In genomic region chr6:13609353-13610140, GRCm38 (mm10) we compare ENCODE assay signal across 19 mouse cellular contexts. TPM values are rescaled to one million over a fixed set of nuclear protein-coding genes. Genes with fewer than 3 reads are reported as not detected.
DNase-seq lines count a peak whose midpoint lies in the region; ATAC-seq lines count a peak whose summit lies in the region.
"Had no signal": no experiment of that assay in that cellular context is flagged by ENCODE, and none has a peak within 500 bp of the region (broad histone marks: within the 10 kb centered on the region; RNA-seq: fewer than 3 reads in every experiment).

No protein-coding gene starts in this region.

- H3K27me3 ChIP-seq in heart, embryonic 10.5 days (ENCODE audit: insufficient read depth, poor library complexity, severe bottlenecking), result no peaks in the 10 kb centered on the region
- no peaks in the 10 kb centered on the region for H3K27me3 ChIP-seq in embryonic facial prominence, embryonic 10.5 days (replicated peaks; ENCODE audit: low read depth, poor library complexity, severe bottlenecking)
- H3K27me3 ChIP-seq: hindbrain, embryonic 13.5 days; intestine, embryonic 15.5 days; lung, embryonic 15.5 days had no signal

- H3K4me3 ChIP-seq in heart, embryonic 10.5 days, result no peak overlapping the region
- H3K4me3 ChIP-seq in embryonic facial prominence, embryonic 10.5 days, result no peak overlapping the region
- H3K4me3 ChIP-seq: heart, adult 2 months; intestine, embryonic 15.5 days; layer of hippocampus, adult 2 months; limb, embryonic 10.5 days; lung, embryonic 15.5 days had no signal

- no peaks in the 10 kb centered on the region for H3K9me3 ChIP-seq in heart, embryonic 10.5 days
- no peaks in the 10 kb centered on the region for H3K9me3 ChIP-seq in embryonic facial prominence, embryonic 10.5 days
- H3K9me3 ChIP-seq: hindbrain, embryonic 13.5 days; intestine, embryonic 15.5 days; limb, embryonic 10.5 days; lung, embryonic 15.5 days had no signal

- peak; percentile 37; the same call in 1 of the 2 replicates for ATAC-seq in neutrophil, adult 5-6 weeks (ENCODE audit: extremely low read depth, insufficient number of reproducible peaks, low FRiP score, poor library complexity, severe bottlenecking)
- ATAC-seq: forebrain, postnatal 0 days; intestine, embryonic 15.5 days had no signal

- no peaks in the 10 kb centered on the region for H3K36me3 ChIP-seq in heart, embryonic 10.5 days
- H3K36me3 ChIP-seq in embryonic facial prominence, embryonic 10.5 days (replicated peaks), result no peaks in the 10 kb centered on the region
- H3K36me3 ChIP-seq: hindbrain, embryonic 13.5 days; intestine, embryonic 15.5 days; lung, embryonic 15.5 days had no signal

- peak; percentile 33 for DNase-seq in kidney, adult 11 months
- DNase-seq in kidney, postnatal 14 days, result no peak
- DNase-seq in retina, embryonic 14.5 days (ENCODE audit: low spot score), result peak; percentile 5
- DNase-seq in retina, postnatal 1 day, result no peak
- peak; percentile 54 for DNase-seq in ZHBTc4 (ENCODE audit: low read depth, low spot score)
- DNase-seq in heart, embryonic 10.5 days (ENCODE audit: low spot score), result no peak
- DNase-seq in embryonic facial prominence, embryonic 10.5 days (ENCODE audit: low spot score), result no peak
- DNase-seq: adrenal gland, postnatal 10 days; cerebellum, adult 11 months; cerebellum, postnatal 14 days; forebrain, postnatal 0 days; heart, adult 2 months; thymus, adult 18-20 months had no signal

- H3K4me1 ChIP-seq in heart, embryonic 10.5 days, result peaks cover 15% of the 10 kb centered on the region
- peaks cover 21% of the 10 kb centered on the region for H3K4me1 ChIP-seq in embryonic facial prominence, embryonic 10.5 days

- H3K27ac ChIP-seq in heart, embryonic 10.5 days, result no peak overlapping the region
- H3K27ac ChIP-seq in embryonic facial prominence, embryonic 10.5 days (replicated peaks), result no peak overlapping the region
- H3K27ac ChIP-seq: heart, adult 2 months; hindbrain, embryonic 13.5 days; intestine, embryonic 15.5 days; layer of hippocampus, adult 2 months; limb, embryonic 10.5 days; lung, embryonic 15.5 days had no signal

- WGBS in heart, embryonic 10.5 days, result 72% methylated on average over 5 of the region's 5 CpGs
- WGBS in embryonic facial prominence, embryonic 10.5 days, result 62% methylated on average over 5 of the region's 5 CpGs

RNA-seq across cellular contexts. Expression of gene Tmem168, which starts 1.6 kb away (rescaled TPM):
- total RNA-seq in neutrophil, adult 5-6 weeks (2017), result 55.0 and 57.0 TPM in 2 replicates
- polyA plus RNA-seq in heart, embryonic 10.5 days (2016; fragmentation: Nextera tagmentation; extraction: Ambion mirVana), result 29.1 and 32.9 TPM in 2 replicates
- polyA plus RNA-seq in embryonic facial prominence, embryonic 10.5 days (2016; fragmentation: Nextera tagmentation; extraction: Ambion mirVana), result 28.6 and 31.5 TPM in 2 replicates

Comparison
In these comparisons a context has a peak if more than half of its experiments do, and no peak if none do; other contexts are left out.
1. DNase-seq: peak in kidney, adult 11 months (single experiment), retina, embryonic 14.5 days (single experiment) and ZHBTc4 (single experiment); none in kidney, postnatal 14 days (single experiment), retina, postnatal 1 day (single experiment), heart, embryonic 10.5 days (single experiment) and embryonic facial prominence, embryonic 10.5 days (single experiment).